Mouse (Mus musculus) megakaryocyte, embryonic 14.5 days (primary cell): ENCODE results near the gene Gpr19. TPM values are rescaled to one million over a fixed set of nuclear protein-coding genes. Genes with fewer than 3 reads are reported as not detected.

Source experiments
- H3K27me3 ChIP-seq: replicated peaks from 2 replicates; pipeline ENCODE3; 2012; ENCODE audit warnings: inconsistent platforms
- H3K36me3 ChIP-seq: replicated peaks from 2 replicates; pipeline ENCODE3; 2012; ENCODE audit warnings: low read length, inconsistent platforms, mixed read lengths
- H3K4me1 ChIP-seq: 2 replicates; pipeline ENCODE4 v1.6.1; 2012; ENCODE audit warnings: inconsistent platforms
- H3K4me3 ChIP-seq: replicated peaks from 2 replicates; pipeline ENCODE3; 2012; ENCODE audit warnings: moderate library complexity, mild to moderate bottlenecking, inconsistent platforms
- H3K9me3 ChIP-seq: 2 replicates; pipeline ENCODE4 v1.6.1; 2012; ENCODE audit warnings: inconsistent platforms
- FLI1 ChIP-seq: IDR thresholded peaks from 2 replicates; pipeline ENCODE4 v1.6.1; 2012; ENCODE audit warnings: low read length, inconsistent platforms, mixed read lengths
- GATA1 ChIP-seq: IDR thresholded peaks from 3 replicates; pipeline ENCODE4 v1.6.1; 2012; ENCODE audit warnings: mixed read lengths, low read length, inconsistent platforms, borderline replicate concordance
- polyA plus RNA-seq: library from polyadenylated mRNA; stranded (reverse); fragments of >175 nt; gene quantifications from 2 replicates; pipeline ENCODE4 v1.2.3, GENCODE M21; 2012; ENCODE audit warnings: low replicate concordance; ENCODE audit not compliant: insufficient read depth

Gene Gpr19
- polyA plus RNA-seq, 1 experiment, result 0.62 TPM

- TF ChIP-seq GATA1 (no peak), FLI1 (no peak)
- Histone ChIP-seq H3K36me3 (no peaks in the 10 kb centered on the region), H3K4me3 (peak overlapping the region; percentile 97), H3K27me3 (no peaks in the 10 kb centered on the region), H3K9me3 (no peaks in the 10 kb centered on the region), H3K4me1 (peaks cover 46% of the 10 kb centered on the region)
Observed at GRCm38 (mm10) chr6:134930383-134930782, 32.0 kb upstream of the Gpr19 start.

- Histone ChIP-seq H3K4me3 (peak overlapping the region; percentile 97), H3K9me3 (no peaks in the 10 kb centered on the region), H3K27me3 (no peaks in the 10 kb centered on the region), H3K4me1 (peaks cover 48% of the 10 kb centered on the region), H3K36me3 (no peaks in the 10 kb centered on the region)
- TF ChIP-seq FLI1 (no peak), GATA1 (no peak)
Observed at GRCm38 (mm10) chr6:134929926-134930325, 31.5 kb upstream of the Gpr19 start.

- TF ChIP-seq FLI1 (no peak), GATA1 (no peak)
- Histone ChIP-seq H3K4me3 (peak overlapping the region; percentile 97), H3K27me3 (no peaks in the 10 kb centered on the region), H3K36me3 (peaks cover 9% of the 10 kb centered on the region), H3K9me3 (no peaks in the 10 kb centered on the region), H3K4me1 (peaks cover 51% of the 10 kb centered on the region)
Observed at GRCm38 (mm10) chr6:134928889-134929310, 30.5 kb upstream of the Gpr19 start.

- Histone ChIP-seq H3K9me3 (no peaks in the 10 kb centered on the region), H3K4me1 (peaks cover 52% of the 10 kb centered on the region), H3K27me3 (no peaks in the 10 kb centered on the region), H3K36me3 (peaks cover 15% of the 10 kb centered on the region), H3K4me3 (peak overlapping the region; percentile 97)
- TF ChIP-seq GATA1, result no peak
- no peak for TF ChIP-seq FLI1
Observed at GRCm38 (mm10) chr6:134928096-134928888, 29.9 kb upstream of the Gpr19 start.

GRCm38 (mm10) chr6:134927595-134928095, 29.3 kb upstream of the Gpr19 start:
- Histone ChIP-seq H3K4me3 (peak overlapping the region; percentile 97), H3K9me3 (no peaks in the 10 kb centered on the region), H3K4me1 (peaks cover 47% of the 10 kb centered on the region), H3K36me3 (peaks cover 21% of the 10 kb centered on the region), H3K27me3 (no peaks in the 10 kb centered on the region)
- TF ChIP-seq GATA1 (no peak), FLI1 (no peak)

GRCm38 (mm10) chr6:134926803-134927594, 28.6 kb upstream of the Gpr19 start:
- Histone ChIP-seq H3K36me3 (peaks cover 27% of the 10 kb centered on the region), H3K9me3 (no peaks in the 10 kb centered on the region), H3K4me1 (peaks cover 42% of the 10 kb centered on the region), H3K4me3 (peak overlapping the region; percentile 97), H3K27me3 (no peaks in the 10 kb centered on the region)
- TF ChIP-seq FLI1 (no peak), GATA1 (no peak)

GRCm38 (mm10) chr6:134926338-134926705, 27.9 kb upstream of the Gpr19 start:
- Histone ChIP-seq H3K36me3 (peaks cover 30% of the 10 kb centered on the region), H3K9me3 (no peaks in the 10 kb centered on the region), H3K27me3 (no peaks in the 10 kb centered on the region), H3K4me1 (peaks cover 40% of the 10 kb centered on the region), H3K4me3 (peak overlapping the region; percentile 97)
- TF ChIP-seq FLI1, result no peak
- no peak for TF ChIP-seq GATA1

- TF ChIP-seq GATA1 (no peak), FLI1 (no peak)
- H3K27me3 ChIP-seq, result no peaks in the 10 kb centered on the region
- H3K9me3 ChIP-seq, result no peaks in the 10 kb centered on the region
- peak overlapping the region; percentile 97 for H3K4me3 ChIP-seq
- H3K4me1 ChIP-seq, result peaks cover 35% of the 10 kb centered on the region
- peaks cover 30% of the 10 kb centered on the region for H3K36me3 ChIP-seq
Observed at GRCm38 (mm10) chr6:134925673-134926337, 27.4 kb upstream of the Gpr19 start.

GRCm38 (mm10) chr6:134924262-134924661, 25.9 kb upstream of the Gpr19 start:
- Histone ChIP-seq H3K27me3 (no peaks in the 10 kb centered on the region), H3K9me3 (no peaks in the 10 kb centered on the region), H3K4me3 (peak overlapping the region; percentile 59), H3K36me3 (peaks cover 30% of the 10 kb centered on the region), H3K4me1 (peaks cover 28% of the 10 kb centered on the region)
- no peak for TF ChIP-seq FLI1
- no peak for TF ChIP-seq GATA1
